Mouse (Mus musculus) adrenal gland, adult 18-20 months (tissue): ENCODE results near the gene Gm28308. TPM values are rescaled to one million over a fixed set of nuclear protein-coding genes. Genes with fewer than 3 reads are reported as not detected.

Experiments
- DNase-seq, 2 experiments: peaks; one replicate each; pipeline ENCODE4 v3.0.0; 2021 to 2022; ENCODE audit warnings: low spot score in 2 of 2
- total RNA-seq, 2 experiments: library from RNA; stranded (reverse); gene quantifications; 1 replicate in 1 of 2; 2 replicates in 1 of 2; pipeline ENCODE4 v1.2.3; 2021

Gene Gm28308
- total RNA-seq, 2 experiments from 2014 or later: not detected

DNA sequence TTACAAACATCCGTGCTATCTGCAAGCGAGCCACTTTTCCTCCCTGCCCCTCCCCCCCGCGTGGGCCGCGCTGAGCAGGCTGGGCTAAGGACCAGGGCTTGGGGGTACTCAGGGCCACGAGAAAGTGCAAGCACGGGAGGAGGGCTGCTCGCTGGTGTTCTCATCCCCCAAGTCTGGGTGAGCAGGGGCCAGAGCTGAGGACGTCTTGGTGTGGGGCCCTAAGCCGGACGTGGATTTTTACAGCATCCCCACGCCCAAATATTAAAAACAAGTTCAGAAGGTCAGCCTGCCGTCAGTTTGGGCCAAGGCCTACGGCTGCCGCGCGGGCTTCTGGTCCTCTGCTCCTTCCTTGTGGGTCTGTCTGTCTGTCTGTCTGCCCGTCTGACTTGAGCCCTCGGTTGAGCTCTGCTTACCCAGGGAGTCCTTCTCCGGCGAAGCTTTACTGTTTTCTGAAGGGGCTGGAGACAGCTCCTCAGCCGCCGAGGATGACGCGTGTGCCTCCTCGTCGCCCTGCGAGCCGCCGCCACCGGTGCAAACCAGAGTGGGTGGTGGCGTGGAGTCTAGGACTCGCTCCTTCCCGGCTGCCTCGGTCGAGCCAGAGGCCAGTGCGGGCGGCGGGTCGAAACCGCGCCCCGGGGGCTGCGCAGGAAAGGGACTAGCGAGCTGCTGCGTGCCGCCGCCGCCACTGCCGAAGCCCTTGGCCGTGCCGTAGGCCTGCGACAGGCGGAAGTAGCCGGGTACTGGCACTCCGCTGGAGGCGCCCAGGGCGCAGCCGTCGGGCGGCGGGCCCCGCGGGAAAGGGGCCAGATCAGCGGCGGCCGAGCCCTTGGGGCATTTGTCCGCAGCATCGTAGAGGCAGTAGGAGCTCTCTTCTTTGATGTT lies 20.6 kb upstream of the Gm28308 start:
- peak in 1 of 2 experiments; percentile 27 for DNase-seq

DNA sequence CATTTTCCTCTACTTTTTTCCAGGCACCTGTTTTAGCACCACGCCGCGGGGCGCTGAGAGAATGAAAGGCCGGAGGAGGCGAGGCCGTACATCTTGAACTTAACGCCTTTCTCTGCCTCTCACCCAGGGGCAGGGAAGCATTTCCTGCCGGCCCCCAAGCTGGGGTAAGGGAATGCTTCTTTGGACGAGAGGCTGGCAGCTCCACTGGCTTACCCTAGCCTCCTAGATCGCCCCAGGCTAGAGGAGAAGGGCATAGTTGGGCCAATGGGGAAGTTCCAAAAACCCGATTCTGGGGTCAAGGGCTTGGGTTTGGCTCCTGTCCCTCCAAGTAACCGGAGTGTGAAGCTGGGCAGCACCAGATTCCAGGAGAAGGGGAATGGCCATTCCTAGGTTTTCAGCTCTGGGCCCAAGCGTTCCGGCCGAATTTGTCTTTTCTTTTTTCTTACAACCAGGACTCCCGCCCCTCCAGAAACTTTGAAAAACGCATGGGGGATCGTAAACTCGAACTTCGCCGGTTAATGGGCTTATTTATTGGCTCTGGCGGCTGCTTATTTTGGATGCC lies 19.9 kb upstream of the Gm28308 start:
- peak in 1 of 2 experiments; percentile 18 for DNase-seq

DNA sequence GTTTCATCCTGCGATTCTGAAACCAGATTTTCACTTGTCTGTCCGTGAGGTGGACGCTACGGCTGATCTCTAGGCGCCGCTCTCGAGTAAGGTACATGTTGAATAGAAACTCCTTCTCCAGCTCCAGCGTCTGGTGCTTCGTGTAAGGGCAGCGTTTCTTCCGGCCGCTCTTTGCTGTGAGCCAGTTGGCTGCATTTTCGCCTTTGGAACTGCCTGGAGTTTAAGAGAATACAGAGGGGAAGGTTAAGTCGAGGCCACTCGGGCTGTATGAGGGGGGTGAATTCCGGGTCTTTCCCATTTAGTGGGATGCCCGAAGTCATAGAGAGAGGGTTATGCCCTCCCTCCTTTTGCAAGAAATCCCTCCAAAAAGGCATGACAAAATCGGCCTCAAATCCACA lies 19.4 kb upstream of the Gm28308 start:
- peak in 1 of 2 experiments; percentile 22 for DNase-seq

DNA sequence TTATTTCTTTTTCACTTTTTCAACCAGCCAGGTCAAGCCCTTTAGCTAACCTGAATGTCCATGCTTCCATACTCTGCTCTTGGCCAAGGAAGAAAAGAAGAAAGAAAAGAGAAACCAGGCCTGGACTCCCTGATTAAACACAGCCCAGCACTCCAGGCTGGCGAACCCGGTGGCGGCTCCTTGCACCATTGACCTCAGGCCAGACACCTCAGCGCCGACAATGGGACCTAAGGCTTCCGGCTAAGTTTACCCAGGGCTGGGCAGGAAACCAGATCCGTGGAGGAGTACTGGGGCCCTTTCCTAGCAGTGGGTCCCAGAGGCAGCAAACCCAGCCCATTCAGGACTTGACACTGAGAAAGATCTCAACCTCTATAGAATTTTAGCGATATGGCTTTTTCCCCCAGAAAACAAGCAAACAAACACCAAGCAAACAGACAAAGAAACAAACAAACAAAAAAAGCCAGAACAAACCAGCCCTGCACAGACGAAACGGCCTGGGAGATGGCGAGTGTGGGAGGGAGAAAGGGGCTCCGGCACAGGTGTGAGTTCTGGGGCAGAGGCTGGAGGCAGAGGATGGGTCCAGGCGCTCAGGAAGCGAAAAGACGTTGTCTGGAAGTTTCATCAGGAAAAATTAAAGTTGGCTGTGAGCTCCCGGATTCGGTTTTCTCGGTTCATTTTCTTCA lies 18.9 kb upstream of the Gm28308 start:
- peak in 1 of 2 experiments; percentile 20 for DNase-seq

DNA sequence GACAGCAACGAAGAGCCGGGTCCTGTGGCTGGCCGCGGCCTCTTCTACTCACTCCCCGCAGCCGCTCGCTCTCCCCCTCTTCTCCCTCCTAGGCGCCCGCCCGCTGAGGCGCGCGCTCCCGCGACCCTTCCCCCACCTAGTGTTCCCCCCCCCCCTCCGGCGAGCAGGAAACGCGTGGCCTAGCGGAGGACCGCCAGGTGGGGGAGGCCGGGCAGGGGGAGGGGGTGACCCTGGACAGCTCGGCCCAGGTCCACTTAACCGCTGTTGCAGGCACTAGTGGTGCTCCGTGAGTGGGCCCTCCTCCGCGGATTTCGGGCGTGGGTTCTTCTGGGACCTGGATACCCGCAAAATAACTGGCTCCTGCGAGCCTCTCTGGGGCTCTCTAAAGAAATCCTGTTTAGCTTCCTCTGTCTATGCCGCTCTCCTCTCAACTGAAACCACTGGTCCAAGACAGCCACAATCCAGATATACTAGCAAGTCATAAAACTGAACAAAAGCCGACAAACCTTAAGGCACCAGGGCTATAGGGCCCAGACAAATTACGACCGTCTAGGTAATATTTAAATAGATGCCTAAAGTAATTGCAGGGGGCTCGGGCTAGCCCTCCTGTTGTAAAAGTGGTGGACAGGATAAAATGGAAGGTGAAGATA lies 17.5 kb upstream of the Gm28308 start, which contains the start of gene Hoxa9:
TSS of gene Hoxa9 (minus strand) at position 574 of the 650 bp plus-strand sequence.
- DNase-seq: no peak

DNA sequence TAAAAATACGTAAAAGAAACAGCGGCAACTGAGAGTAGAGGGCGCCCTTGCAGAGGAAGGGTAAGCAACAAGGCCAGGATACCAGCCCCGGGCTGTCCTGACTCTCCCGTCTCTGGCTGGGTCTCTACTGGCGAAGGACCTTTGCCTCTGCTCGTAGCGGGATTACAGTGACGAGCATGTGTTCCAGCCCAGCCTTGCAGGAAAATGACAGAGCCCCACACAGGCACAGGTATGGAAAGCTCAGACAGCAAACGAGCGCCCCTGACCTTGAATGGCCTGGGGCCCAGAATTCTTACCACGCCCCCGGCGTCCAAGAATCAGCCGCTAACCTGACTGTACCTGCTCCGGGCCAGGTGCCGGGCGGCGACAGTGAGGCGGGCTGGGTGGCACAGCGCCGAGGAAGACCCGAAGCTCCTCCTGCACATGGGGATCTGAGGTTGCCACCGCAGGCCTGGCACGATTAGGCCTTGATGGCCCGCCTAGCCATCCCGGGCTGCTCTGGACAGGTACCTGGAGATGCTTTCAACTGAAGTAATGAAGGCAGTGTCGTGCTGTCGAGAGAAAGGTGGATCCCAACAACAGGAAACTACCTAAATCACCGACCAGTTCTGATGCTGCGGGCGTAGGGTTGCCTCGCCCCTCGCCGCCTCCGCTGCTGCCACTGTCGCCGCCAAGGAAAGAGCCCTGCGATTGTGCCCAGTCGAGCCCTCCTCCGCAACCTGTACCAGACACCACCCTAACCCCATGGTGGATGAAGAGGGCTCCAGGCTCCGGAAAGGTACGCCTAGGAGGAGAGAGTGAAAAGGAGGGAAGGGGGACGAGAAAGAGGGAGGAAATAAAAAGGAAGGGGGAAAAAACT lies 16.6 kb upstream of the Gm28308 start:
- DNase-seq: no peak

DNA sequence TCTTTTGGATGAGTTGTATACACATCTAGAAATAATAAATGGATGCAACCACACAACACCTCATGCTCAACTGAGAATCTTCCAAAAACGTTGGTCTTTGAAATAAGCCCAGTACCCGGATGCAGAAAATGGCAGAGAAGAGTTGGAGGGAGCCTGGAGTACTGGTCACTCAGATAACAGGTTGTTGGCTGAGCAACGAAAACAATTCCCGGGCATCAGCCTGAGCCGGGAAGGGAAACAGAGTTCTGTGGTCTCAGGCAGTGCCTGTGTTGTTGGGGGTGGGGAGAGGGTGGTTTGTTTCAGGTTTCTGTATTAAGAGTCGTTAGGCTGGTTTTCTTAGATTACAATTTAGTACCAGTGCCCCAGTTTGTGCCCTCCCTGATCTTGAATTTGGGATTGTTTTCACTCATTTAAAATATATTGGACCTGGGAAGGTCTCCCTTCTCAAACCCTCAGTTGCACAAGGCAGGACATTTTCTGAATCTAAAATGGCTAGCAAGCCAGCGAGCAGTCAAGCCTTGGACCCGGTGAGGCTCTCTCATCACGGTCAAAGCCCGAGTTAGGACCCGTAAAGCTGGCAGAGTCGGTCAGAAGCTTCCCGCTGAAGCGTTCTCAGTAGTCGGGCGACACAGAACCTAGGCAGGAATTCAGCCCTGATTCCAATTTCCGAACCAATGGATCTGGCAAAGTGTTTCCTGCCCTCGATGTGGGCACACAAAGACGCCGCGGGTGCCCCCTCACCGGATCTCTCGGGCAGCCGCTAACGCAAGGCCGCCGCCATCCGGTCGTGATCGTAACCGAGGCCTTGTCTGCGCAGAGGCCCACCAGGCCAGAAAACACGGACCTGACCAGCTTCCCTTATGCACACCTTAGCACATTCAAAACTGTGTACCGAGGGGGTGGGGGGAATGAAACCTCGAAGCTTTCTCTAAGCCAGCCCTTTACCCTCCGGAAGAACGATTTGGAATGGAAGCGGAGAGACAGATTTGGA lies 15.6 kb upstream of the Gm28308 start:
- no peak for DNase-seq

DNA sequence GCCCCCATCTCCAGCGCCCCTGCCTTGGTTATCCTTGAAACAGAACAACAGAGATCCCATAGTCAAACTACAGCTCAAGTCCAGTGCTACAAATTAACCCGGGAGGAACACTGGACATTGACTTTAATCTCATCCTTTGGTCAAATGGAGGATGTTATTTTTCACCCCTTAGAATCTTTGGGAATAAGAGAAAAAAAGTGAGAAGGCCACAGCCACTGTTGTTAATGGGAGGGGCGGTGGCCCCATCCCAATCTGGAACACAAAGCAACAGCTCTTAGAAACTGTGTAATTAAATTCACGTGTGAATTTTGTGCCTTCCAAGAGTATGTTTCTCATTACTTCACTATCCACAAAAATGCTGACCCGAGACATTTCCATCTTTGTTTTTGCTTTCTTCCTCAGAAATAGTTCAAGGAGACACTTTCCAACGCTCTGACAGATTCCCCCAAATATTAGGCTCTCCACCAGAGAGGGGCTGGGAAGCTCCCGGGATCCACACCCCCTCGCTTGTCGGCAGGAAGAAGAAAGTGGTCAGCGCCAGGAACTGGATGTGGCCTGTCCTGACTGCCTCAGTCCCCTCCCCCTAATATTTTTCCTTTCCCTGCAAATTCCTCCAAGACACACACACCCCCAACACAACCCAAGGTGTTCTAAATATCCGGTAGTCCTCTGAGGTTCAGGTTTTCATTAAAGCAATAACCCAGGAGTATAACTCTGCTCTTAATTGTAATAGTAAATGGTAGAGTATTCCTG lies 14.5 kb upstream of the Gm28308 start:
- DNase-seq: no peak

DNA sequence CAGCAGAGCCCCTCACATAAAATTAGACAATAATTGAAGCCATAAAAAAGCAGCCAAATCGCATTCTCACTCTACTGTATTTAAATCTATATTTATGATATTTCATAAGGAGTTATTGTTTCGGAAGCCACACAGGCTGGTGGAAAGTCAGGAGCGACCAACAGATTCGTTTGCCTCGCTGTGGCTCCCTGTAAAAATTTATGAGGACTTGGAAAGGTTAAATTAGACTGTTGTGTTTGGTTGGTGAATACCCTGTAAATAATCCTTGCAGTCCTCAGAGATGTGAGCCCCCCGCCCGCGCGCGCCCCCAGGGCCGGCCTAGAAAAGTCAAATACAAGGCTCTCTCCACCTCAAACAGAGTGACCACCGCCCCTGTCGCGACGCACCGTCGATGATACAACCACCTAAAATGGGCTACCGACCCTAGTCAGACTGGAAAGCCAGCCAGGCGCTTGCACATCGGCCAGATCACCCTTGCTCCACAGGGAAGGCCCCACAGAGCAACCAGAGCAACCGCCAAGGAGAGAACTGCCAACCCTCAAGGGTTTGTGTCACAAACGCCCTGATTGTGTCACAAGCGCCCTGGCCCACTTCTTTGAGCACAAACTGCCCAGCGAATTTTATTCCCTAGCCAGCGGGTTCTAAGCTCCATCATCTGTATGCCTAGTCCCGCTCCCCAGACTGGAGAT lies 13.6 kb upstream of the Gm28308 start:
- no peak for DNase-seq

DNA sequence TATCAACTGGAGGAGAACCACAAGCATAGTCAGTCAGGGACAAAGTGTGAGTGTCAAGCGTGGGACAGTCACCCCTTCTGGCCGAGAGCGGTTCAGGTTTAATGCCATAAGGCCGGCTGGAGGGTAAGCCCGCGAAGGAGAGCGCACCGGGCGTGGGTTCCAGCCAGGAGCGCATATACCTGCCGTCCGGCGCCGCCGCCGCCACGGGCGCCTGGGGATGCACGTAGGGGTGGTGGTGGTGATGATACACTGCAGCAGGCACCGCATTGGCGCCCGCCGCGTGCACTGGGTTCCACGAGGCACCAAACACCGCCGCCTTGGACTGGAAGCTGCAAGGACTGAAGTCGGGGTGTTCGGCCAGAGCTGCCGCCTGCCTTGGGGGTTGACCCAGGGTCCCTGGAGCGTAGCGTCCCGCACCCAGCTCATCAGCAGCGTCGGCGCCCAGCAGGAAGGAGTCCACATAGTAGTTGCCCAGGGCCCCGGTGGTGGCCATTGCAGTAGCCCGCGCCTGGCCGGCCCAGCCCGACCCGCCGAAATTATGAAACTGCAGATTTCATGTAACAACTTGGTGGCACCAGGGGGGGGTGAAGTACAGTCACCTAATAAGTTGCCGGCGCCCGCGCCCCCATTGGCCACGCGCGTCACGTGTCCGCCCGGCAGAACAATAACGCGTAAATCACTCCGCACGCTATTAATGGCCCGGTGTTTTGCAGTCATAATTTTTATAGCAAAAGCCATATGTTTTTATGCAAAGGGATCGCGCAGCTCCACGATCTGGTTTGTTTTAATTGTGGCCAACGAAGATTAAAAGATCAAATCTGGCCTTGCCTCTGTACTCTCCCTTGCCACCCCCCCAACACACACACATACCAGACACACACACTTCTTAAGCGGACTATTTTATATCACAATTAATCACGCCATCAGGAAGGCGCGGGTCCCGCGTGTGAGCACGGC lies 12.8 kb upstream of the Gm28308 start:
- DNase-seq: no peak

DNA sequence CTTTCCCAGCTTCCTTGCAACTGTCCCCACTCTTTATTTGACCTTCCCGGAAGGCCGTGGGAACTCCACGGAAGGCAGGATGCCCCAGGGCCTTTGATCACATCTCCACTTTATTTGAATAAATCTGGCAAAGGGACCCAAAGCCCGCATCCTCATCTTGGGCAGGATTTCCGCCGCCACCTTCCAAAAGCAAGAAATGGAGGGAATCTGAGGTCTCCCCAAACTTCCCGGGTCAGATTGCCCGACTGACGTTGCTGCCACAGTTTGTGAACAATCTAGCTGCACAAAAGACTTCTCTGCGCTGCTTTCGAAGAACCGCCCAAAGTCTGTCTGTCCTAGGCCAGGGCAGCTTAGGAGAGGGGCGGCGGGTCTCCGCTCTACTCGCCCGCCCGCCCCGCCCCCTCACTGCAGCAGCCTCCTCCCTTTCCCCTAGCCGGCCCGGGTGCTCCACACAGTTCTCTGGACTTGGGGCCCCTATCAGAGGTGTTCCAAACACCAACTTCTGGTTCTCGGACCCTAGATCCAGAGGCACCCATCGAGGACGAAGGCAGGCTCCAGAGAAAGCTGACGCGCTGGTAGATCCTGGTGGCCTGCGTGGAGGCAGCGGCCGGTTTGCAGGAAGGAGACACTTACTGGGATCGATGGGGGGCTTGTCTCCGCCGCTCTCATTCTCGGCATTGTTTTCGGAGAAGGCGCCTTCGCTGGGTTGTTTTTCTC lies 11.9 kb upstream of the Gm28308 start:
- no peak for DNase-seq

DNA sequence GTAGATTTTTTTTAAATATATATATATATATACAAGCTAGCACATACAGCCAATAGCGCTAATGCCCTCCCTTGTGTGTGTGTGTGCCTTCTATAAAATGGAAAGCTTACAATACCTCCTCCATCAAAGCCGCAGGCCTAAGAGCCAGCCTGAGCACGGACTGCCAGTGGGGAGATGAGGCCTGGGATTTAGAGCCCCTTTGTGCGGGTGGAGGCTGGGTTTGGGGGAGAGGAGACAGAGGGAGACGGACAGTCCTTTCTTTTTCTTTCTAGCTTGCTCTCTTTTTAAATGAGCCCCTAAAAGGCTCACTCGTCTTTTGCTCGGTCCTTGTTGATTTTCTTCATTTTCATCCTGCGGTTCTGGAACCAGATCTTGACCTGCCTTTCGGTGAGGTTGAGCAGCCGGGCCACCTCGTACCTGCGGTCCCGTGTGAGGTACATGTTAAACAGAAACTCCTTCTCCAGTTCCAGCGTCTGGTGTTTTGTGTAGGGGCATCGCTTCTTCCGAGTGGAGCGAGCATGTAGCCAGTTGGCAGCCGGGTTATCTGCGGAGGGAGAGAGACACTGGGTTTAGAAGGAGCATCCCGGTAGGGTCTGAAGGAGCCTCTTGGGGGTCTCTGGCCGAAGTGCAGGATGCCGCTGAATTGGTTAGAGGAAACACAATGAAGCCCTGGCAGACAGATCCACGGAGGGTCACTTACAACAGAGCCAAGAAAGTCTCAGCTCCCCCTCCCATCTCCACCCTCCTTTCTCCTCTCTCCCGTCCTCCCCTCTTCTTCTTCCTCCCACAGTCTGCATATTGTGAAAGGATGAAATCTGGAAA lies 11.0 kb upstream of the Gm28308 start:
- no peak for DNase-seq

DNA sequence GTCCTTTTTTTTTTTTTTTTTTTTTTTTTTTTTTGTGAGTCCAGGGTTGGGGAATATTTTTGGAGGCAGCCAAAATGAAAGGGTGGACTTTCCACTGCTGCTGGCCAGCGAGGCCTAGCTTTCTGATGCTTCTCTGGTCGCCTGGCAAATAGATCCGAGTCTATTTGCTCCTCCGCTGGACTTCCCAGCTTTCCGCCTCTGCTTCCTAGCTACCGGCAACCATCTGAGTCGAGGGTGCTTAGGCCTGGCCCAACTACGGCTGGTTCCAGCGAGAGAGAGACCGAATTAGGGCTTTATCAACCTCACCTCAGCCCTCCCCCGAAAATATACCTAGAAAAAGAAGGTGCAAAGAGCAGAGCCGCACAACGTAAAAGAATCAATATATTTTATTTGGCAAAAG lies 9.6 kb upstream of the Gm28308 start:
- DNase-seq: no peak

DNA sequence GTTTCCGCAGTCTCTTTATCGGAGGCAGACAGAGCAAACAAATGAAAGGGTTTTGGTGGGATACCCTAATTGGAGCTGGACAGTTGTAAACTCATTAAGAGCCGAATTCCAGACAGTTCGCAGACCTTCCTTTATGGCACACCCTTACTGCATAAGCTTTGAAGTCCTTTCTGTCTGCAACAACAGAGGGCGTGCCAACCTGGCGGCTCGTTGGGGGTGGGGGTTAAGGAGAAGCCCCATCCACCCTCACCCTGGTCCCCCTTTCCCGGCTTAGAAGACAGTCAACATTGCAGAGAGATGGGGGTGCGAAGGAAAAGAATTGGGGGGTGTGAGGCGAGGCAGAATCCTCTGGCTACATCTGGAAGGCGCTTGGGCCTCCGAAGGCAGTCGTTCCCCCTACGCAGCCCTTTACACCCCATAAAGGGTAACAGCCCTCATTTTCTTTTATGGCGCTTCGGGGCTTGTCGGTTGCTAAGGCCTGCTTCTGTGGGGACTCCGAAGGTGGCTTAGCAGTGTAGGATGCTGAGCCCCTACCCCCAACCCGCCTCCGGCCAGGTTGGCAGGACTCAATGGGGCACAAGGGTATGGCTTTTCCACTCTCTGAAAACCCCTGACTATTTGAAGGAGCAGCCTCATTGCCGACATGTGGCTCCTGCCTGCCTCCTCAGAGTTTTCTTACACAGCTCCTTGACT lies 9.0 kb upstream of the Gm28308 start:
- no peak for DNase-seq
